Mouse (Mus musculus) E14TG2a.4 (cell line): ENCODE measurements at regions not wholly inside any gene's neighbourhood (a gene's known extent, or its start where the extent isn't known, plus 50 kb on each side); places are given as distances from the start of the nearest gene placed in this dataset.

Source experiments
- CTCF ChIP-seq: conservative IDR thresholded peaks from 2 replicates; pipeline ENCODE4 v1.5.1; 2014; ENCODE audit warnings: low read length
- NANOG ChIP-seq: IDR thresholded peaks from 2 replicates; pipeline ENCODE4 v1.6.1; 2014; ENCODE audit warnings: borderline replicate concordance, low read length, mixed read lengths

DNA sequence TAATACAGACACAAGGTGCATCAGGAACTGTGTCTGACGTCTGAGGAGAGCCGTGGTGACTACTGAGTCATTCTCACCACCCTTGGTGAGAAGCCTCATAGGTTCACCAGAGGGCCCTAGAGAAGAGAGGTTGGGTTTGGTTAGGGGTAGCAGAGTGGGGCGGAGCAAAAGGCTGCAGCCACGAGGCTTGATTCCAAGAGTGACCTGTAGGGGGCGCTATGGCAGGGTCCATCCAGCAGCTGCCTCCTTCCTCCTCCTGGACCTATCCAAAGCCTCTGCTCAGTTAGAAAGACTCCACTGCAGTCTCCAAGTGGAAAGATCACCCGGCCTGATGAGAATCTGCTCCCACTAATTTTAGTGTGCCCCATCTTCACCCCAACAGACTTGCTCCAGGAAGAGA is 149.3 kb upstream of the Kazn start:
- TF ChIP-seq CTCF (peak; percentile 46), NANOG (no peak)
